Mouse (Mus musculus) G1E (cell line): ENCODE measurements around the gene Pdzk1.

ENCODE experiments used
- CTCF ChIP-seq: IDR thresholded peaks from 2 replicates; pipeline ENCODE4 v1.5.1; 2012; ENCODE audit warnings: low read depth, low read length, inconsistent platforms, mixed read lengths
- GATA1 ChIP-seq: IDR thresholded peaks from 2 replicates; pipeline ENCODE4 v1.6.1; 2012; ENCODE audit warnings: borderline replicate concordance, low read length, inconsistent platforms, mixed read lengths
- POLR2AphosphoS5 ChIP-seq: IDR thresholded peaks from 2 replicates; pipeline ENCODE4 v1.6.1; 2012; ENCODE audit warnings: low read depth, low read length, inconsistent platforms; ENCODE audit not compliant: insufficient replicate concordance

DNA sequence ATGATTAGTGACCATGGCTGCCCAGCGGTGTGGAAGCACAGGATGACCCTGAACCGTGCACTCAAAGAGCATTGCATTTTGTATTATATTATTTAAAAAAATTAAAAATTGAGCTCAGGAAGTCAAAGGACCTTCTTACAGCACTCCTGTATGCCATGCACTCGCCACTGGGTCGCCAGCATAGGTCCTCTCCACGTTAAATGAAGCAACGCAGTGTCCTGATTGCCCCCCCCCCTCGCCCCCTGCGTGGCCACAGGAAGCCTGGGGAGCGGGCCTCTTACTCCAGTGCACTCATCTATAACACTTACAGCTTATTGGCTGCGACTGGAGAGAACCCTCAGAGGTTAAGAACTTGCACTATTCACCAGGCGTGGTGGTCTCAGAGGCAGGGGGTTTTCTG, 3.8 kb upstream of the Pdzk1 start:
- TF ChIP-seq CTCF (no peak), GATA1 (no peak), POLR2AphosphoS5 (no peak)
